ENCODE assay signal across 13 mouse cellular contexts in the genomic region with DNA sequence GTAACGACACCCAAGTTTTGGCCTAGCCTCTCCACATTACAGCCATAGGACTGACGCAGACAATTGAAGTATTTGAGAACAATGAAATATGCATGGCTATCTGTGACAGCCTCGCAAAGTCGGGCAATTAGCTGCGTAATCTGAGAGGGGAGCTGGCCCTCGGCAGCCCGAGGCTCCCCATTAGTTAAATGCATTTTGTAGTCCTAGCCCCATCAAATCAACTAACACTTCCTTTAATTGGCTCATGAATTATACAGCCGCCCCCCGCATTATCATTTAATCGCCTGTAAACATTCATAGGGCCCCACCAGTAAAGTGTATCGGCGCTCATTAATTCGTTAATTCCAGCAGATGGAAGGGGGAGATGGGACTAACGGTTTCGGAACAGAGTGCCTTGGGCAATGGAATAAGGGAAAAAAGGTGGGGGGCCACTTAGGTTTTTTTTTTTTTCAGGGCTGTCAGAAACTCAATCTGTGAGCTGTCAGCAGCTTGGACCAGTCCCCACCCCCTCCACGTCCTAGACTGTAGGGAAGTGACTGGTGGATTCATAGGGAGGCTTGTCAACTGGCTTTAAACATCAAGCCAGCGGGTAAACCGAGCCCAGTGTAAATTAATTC. TPM values are rescaled to one million over a fixed set of nuclear protein-coding genes. Genes with fewer than 3 reads are reported as not detected.
DNase-seq lines count a peak whose midpoint lies in the region; ATAC-seq lines count a peak whose summit lies in the region.
"Had no signal": no experiment of that assay in that cellular context is flagged by ENCODE, and none has a peak within 500 bp of the region (broad histone marks: within the 10 kb centered on the region; RNA-seq: fewer than 3 reads in every experiment).

No protein-coding gene starts in this region.

- 0 out of 2 replicates have a peak overlapping the region, but pooled peaks have one; percentile 3 for H3K4me2 ChIP-seq in limb, embryonic 13.5 days (replicated peaks)
- H3K4me2 ChIP-seq: heart, embryonic 12.5 days; limb, embryonic 15.5 days had no signal

- H3K4me1 ChIP-seq in limb, embryonic 13.5 days: peaks cover 28% of the 10 kb centered on the region

- H3K27me3 ChIP-seq in limb, embryonic 13.5 days: peaks cover 39% of the 10 kb centered on the region
- H3K27me3 ChIP-seq: heart, embryonic 12.5 days had no signal

- DNase-seq in embryo, embryonic 10 days (ENCODE audit: low spot score): peak; percentile 24
- no peak for DNase-seq in embryo, embryonic 10.5 days (ENCODE audit: low spot score)
- DNase-seq in right cerebral cortex, postnatal 4 days: peak; percentile 20
- no peak for DNase-seq in right cerebral cortex, postnatal 36 days (ENCODE audit: low spot score in 2 of 2)
- no peak for DNase-seq in frontal cortex, postnatal 36 days (ENCODE audit: low spot score in 2 of 2)
- no peak for DNase-seq in cerebellum, adult 9-11 months
- DNase-seq: spleen, adult 18-20 months had no signal

- no peaks in the 10 kb centered on the region for H3K36me3 ChIP-seq in limb, embryonic 13.5 days
- H3K36me3 ChIP-seq: heart, embryonic 12.5 days; limb, embryonic 15.5 days had no signal

- H3K27ac ChIP-seq in limb, embryonic 13.5 days: no peak overlapping the region
- H3K27ac ChIP-seq: limb, embryonic 15.5 days; macrophage had no signal

- 14% methylated on average over 18 of the region's 18 CpGs for WGBS in limb, embryonic 13.5 days

- ATAC-seq in limb, embryonic 13.5 days (ENCODE audit: low FRiP score, low read depth): no peak
- no peak for ATAC-seq in erythroid progenitor cell, adult 5-6 weeks (replicated peaks; ENCODE audit: low FRiP score, poor library complexity, severe bottlenecking)
- ATAC-seq: activated CD4-positive, CD25-positive, alpha-beta regulatory T cell, adult 4 months had no signal

- no peak overlapping the region for H3K4me3 ChIP-seq in limb, embryonic 13.5 days
- H3K4me3 ChIP-seq: heart, embryonic 12.5 days; limb, embryonic 15.5 days had no signal

- no peak overlapping the region for H3K9ac ChIP-seq in limb, embryonic 13.5 days
- H3K9ac ChIP-seq: heart, embryonic 12.5 days; limb, embryonic 15.5 days had no signal

- no peaks in the 10 kb centered on the region for H3K9me3 ChIP-seq in limb, embryonic 13.5 days
- H3K9me3 ChIP-seq: heart, embryonic 12.5 days; limb, embryonic 15.5 days had no signal

RNA-seq across cellular contexts. Expression of gene Gtf3c4, which starts 42.6 kb away (rescaled TPM):
- 16.5 and 17.4 TPM in 2 replicates for polyA plus RNA-seq in limb, embryonic 13.5 days (2015; fragmentation: Nextera tagmentation; extraction: Ambion mirVana)
- total RNA-seq in erythroid progenitor cell, adult 5-6 weeks (2015; ENCODE audit: low replicate concordance): 4.7 and 6.7 TPM in 2 replicates
- total RNA-seq in erythroid progenitor cell, adult 5-6 weeks (2017; ENCODE audit: low replicate concordance): 5.7 and 7.8 TPM in 2 replicates

RNA-seq across cellular contexts. Expression of gene Ddx31, which starts 42.6 kb away (rescaled TPM):
- 15.0 and 17.7 TPM in 2 replicates for polyA plus RNA-seq in limb, embryonic 13.5 days (2015; fragmentation: Nextera tagmentation; extraction: Ambion mirVana)
- total RNA-seq in erythroid progenitor cell, adult 5-6 weeks (2015; ENCODE audit: low replicate concordance): 9.4 TPM in 1 of 2 replicates, not detected in the other
- 0.68 and 3.2 TPM in 2 replicates for total RNA-seq in erythroid progenitor cell, adult 5-6 weeks (2017; ENCODE audit: low replicate concordance)

Comparison
In these comparisons a context has a peak if more than half of its experiments do, and no peak if none do; other contexts are left out.
1. DNase-seq: peak in embryo, embryonic 10 days (single experiment) and right cerebral cortex, postnatal 4 days (single experiment); none in embryo, embryonic 10.5 days (single experiment), right cerebral cortex, postnatal 36 days (0 of 2), frontal cortex, postnatal 36 days (0 of 2) and cerebellum, adult 9-11 months (single experiment).